Mouse (Mus musculus): Measurements from ENCODE around the gene Megf9. TPM values are rescaled to one million over a fixed set of nuclear protein-coding genes. Genes with fewer than 3 reads are reported as not detected.

Megf9 gene
- total RNA-seq, 2 experiments from 2014 or later: 97.8 to 101 TPM

- no peak for DNase-seq (ENCODE audit: low spot score in 2 of 2)
- intact Hi-C loops (cut with DNase I): no loop called here
These were observed 71.5 kb downstream of the Megf9 start for GRCm38 (mm10) chr4:70463302-70463701.

GRCm38 (mm10) chr4:70461416-70461815 is 73.4 kb downstream of the Megf9 start:
- intact Hi-C loops (cut with DNase I): no loop called here
- no peak for DNase-seq (ENCODE audit: low spot score in 2 of 2)

DNA sequence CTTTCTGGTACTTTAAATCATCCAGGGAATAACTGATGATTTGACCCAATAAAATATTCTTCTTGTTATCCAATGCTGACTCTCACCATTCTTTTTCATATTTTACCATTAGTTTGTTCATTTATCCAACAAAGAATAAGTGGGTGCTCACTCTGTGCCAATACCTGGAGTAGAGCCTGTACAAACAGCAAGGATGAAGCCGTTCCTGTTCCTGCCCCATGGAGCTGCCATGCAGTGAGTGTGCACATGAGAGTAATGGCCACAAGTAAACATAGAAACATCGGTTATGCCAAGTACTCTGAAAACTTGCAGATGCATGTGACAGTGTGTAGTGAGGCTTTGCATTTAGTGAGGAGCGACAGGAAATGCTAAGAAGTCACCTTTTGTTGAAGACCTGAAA is 82.6 kb downstream of the Megf9 start:
- no peak for DNase-seq (ENCODE audit: low spot score in 2 of 2)
- intact Hi-C loops (cut with DNase I): loop anchor here (2.0 kb wide), 1 partner anchor 83 kb away; the partner anchor contains the start of gene Megf9

DNA sequence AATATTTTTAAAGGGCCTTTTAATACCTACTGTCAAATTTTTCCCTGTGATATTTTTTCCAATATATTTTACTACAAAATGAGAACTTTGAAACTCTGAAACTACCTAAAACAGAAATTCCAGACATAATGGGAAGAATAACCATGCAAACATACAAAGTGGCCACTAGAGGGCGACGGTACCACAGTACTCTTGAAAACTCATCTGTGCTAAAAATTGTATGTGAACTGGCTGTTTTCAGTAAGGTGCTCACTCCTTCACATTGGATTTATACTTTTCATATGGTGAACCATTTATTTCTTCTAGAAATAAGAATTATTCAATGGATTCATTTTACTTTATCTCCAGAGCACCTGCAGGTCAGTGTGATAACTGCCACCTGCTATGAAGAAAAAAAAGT is 83.0 kb downstream of the Megf9 start:
- intact Hi-C loops (cut with DNase I): loop anchor here (1.0 to 2.0 kb wide), 3 partner anchors 83 to 150 kb away; partner anchors contain the start of gene Megf9
- DNase-seq (ENCODE audit: low spot score in 2 of 2): peak; percentile 45 to 67

DNA sequence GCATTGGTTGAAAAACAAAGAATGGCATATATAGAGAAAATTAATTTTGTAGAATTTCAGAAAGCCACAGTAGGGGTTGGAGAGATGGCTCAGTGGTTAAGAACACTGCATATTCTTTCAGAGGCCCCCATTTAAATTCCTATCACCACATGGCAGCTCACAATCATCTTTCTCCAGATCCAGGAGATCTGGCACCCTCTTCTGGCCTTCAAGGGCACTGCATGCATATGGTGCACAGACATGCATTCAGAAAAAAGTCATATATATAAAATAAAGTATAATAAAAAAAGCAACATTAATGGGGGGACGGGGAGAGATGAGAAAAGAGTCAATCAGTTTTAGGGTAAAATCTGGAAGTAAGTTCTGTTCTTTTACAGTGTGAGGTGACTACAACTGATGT is 85.1 kb downstream of the Megf9 start:
- DNase-seq (ENCODE audit: low spot score in 2 of 2): no peak
- intact Hi-C loops (cut with DNase I): no loop called here

- no peak for DNase-seq (ENCODE audit: low spot score in 2 of 2)
- intact Hi-C loops (cut with DNase I): no loop called here
These were observed 88.0 kb downstream of the Megf9 start for GRCm38 (mm10) chr4:70446774-70447173.

DNA sequence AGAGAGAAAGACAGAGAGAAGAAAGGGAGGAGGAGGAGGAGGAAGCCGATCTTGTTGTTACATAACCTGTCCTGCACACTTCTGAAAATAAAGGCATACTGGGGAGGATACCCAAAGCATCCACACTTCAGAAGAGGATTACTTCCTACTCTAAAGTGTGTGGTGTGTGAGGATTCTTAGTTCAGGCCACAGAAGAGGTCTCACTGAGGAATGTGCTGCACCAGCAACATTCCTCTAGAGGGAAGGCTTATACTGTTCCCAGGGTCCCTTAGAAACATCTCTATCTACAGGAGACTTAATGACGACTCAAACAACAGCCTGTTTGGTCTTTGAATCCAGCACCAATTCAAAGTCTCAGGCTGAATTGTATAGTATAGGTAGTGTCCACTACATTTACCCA is 114.6 kb downstream of the Megf9 start:
- DNase-seq (ENCODE audit: low spot score in 2 of 2): no peak
- intact Hi-C loops (cut with DNase I): no loop called here

GRCm38 (mm10) chr4:70412126-70412525 is 122.7 kb downstream of the Megf9 start:
- peak in 1 of 2 experiments; percentile 68 for DNase-seq (ENCODE audit: low spot score in 2 of 2)
- intact Hi-C loops (cut with DNase I): no loop called here

DNA sequence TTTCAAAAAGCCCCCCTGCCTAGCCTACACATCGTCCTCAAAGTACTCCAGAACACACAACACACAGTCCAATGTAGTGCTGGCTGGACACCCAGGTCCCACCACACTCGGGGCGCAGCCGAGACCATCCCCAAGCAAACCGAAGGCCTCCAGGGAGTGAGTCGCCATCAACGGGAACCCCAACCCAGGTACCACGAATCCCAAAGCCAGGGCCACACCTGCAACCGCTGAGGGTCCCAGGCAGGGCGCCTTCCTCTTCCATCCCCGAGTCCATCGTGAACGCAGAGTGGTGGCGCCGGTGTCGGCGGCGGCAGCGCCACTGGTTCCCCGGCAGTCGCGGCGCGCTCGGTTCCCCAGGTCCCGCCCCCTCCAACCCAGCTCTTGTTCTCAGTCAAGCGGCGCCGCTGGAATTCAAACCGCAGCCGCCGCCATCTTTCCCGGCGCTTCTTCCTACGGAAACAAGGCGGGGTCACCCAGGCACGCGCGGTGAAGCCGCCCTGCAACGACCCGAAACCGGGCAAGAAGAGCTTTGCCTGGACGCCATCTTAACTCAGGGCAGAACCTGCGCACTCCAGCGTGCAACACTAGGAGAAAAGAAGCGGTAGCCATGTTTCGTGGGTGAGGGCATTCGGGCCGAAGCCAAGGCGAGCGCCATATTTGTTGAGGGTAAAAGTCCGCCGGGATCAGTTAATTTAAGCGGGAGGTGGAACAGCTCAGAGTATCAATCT is 124.6 kb downstream of the Megf9 start, which contains the start of gene Cdk5rap2:
Cdk5rap2 (minus strand) TSS at position 450 of the 728 bp plus-strand sequence.
- DNase-seq (ENCODE audit: low spot score in 2 of 2): peak; percentile 96 to 99
- intact Hi-C loops (cut with DNase I): loop anchor here (5.0 kb wide), 1 partner anchor 127 kb away; no protein-coding TSS in a partner anchor

DNA sequence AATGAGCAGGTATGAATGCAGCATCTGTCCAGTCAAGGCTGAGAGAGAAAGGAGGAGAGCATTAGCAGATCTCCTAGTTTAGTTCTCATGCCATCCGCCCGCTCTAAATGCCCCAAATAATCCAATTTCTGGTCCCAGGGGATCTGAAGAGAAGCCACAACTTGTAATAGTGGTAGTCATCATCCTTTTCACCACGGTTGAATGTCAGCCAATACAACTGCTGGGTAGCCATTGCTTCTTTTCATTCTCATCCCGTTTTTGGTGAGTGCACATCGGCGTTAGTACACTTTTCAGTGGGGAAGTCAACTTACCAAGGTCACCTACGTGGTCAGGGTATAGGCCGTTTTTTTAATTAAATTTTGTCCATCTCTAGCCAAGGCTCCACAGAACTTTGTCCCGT is 125.3 kb downstream of the Megf9 start:
- no peak for DNase-seq (ENCODE audit: low spot score in 2 of 2)
- intact Hi-C loops (cut with DNase I): loop anchor here (5.0 kb wide), 1 partner anchor 128 kb away; no protein-coding TSS in a partner anchor

GRCm38 (mm10) chr4:70402109-70402819 is 132.5 kb downstream of the Megf9 start:
- peak; percentile 73 to 86 for DNase-seq (ENCODE audit: low spot score in 2 of 2)
- intact Hi-C loops (cut with DNase I): no loop called here

DNA sequence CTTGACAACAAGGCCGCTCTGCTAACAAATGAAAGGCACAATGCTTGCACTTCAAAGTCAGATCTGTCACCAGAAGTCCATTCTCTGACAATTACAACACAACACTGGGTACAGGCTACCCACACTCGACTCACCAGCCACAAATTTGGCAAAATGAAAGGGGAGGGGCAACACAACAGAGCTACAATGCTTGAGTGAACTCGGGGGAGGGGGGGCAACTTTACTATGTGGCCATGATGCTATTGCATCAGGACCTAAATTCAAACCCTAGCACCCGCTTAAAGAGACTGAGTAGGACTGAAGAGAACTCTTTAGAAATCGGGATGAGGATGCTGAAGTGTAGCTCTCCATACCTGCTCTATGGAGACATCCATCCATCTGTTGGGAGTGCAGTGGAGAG is 135.3 kb downstream of the Megf9 start:
- DNase-seq (ENCODE audit: low spot score in 2 of 2): no peak
- intact Hi-C loops (cut with DNase I): no loop called here

DNA sequence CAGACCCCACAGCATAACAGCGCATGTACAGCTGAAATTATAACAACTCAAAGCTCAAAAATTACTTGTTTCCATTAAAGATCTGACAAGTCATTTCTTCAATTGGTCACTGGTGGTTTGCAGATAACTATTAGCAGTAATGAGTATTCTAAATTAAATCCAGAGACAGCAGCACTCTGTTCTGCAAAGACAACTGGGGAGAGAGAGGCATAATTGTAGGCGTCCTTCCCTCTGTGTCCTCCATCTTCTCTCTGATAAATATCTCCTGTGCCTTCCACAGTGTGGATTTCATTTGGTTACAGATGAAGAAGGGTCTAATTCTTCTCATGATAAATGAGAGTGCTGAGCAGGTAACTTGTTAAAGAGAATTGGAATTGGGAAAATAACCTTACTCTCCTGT is 135.7 kb downstream of the Megf9 start:
- intact Hi-C loops (cut with DNase I): no loop called here
- DNase-seq (ENCODE audit: low spot score in 2 of 2): no peak

DNA sequence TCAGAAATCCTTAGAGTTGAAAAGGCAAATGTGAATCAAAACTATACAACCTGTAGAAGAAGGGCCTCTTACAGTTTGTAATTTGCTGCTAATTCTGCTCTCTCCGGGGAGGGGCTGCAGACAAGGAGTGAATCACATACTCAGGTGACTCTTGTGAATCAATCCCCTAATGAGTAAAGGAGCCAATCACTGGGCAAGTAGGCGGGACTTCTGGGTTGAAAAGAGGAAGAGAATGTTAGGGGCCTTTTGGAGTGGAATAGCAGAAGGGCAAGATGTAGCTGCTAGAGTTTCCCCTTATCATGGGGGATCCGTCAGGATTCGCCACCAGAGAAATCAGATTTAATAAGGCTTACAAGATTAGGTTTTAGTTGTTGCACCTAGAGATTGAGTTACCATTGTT is 136.7 kb downstream of the Megf9 start:
- intact Hi-C loops (cut with DNase I): no loop called here
- no peak for DNase-seq (ENCODE audit: low spot score in 2 of 2)

DNA sequence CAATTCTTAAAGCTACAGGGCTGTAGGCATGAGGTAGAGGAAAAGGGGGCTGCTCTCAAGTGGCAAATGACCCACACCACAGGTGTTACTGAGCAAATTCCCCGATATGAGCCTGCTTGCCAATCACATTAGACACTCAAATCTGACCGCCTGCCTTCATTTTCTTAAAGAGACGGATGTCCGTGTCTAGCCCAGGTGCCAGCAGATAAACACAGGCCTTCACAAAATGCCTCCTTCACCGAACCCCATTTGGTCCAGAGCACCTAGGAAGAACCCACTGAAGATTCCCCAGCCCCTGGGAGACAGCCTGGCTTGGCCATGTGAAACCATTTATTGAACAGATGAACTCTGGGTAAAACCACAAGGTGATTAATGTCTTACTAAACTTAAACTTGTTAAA is 138.1 kb downstream of the Megf9 start:
- intact Hi-C loops (cut with DNase I): no loop called here
- no peak for DNase-seq (ENCODE audit: low spot score in 2 of 2)

- intact Hi-C loops (cut with DNase I): no loop called here
- no peak for DNase-seq (ENCODE audit: low spot score in 2 of 2)
These were observed 140.1 kb downstream of the Megf9 start for GRCm38 (mm10) chr4:70394736-70395135.

- intact Hi-C loops (cut with DNase I): no loop called here
- peak in 1 of 2 experiments; percentile 71 for DNase-seq (ENCODE audit: low spot score in 2 of 2)
These were observed 142.9 kb downstream of the Megf9 start for GRCm38 (mm10) chr4:70391760-70392372.

DNA sequence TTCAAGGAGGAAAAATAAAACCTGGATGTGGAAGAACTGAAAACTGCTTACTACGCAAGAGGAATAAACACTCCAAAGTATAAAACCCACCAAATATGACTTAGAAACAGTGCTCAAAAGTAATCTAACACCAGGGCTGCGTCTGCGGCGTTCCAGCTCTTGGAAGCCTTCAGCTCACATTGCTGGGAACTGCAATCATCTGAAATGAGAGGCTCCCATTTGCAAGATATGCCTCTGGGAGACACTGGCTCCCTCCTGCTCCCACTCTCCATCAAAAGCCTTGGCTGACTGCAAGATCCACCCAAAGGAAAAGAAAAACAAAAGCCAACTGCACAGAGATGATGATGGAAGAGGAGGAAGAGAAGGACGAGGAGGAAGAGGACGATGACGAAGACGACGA is 143.7 kb downstream of the Megf9 start:
- DNase-seq (ENCODE audit: low spot score in 2 of 2): peak in 1 of 2 experiments; percentile 28
- intact Hi-C loops (cut with DNase I): no loop called here

DNA sequence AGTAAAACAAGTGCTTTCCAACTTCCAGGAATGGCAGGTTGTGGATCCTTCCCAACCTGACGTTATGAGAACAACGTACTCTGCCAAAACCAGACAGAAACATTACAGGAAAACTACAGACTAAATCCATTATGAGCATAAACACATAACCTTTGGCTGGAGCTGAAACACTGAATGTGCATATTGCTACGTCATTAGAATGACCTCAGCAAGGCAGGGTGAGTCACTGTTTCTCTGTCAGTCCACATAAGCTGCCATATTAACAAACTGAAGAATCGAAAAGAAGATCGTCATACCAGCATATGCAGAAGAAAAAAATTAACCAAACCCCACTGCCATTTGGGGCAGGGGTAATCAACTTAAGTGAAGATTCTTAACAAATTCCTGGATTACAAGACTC is 148.6 kb downstream of the Megf9 start:
- DNase-seq (ENCODE audit: low spot score in 2 of 2): no peak
- intact Hi-C loops (cut with DNase I): no loop called here

- DNase-seq (ENCODE audit: low spot score in 2 of 2): no peak
- intact Hi-C loops (cut with DNase I): no loop called here
These were observed 157.4 kb downstream of the Megf9 start for GRCm38 (mm10) chr4:70377359-70377758.
